Mouse (Mus musculus) erythroblast, embryonic 14.5 days (primary cell): Measurements from ENCODE around the gene R3hdm1.

Experiments used
- GATA1 ChIP-seq: IDR thresholded peaks from 2 replicates; pipeline ENCODE4 v1.6.1; 2012; ENCODE audit warnings: low read length, inconsistent platforms, mixed read lengths
- TAL1 ChIP-seq: IDR thresholded peaks from 3 replicates; pipeline ENCODE4 v1.6.1; 2012; ENCODE audit warnings: low read length, inconsistent platforms, mixed read lengths

DNA sequence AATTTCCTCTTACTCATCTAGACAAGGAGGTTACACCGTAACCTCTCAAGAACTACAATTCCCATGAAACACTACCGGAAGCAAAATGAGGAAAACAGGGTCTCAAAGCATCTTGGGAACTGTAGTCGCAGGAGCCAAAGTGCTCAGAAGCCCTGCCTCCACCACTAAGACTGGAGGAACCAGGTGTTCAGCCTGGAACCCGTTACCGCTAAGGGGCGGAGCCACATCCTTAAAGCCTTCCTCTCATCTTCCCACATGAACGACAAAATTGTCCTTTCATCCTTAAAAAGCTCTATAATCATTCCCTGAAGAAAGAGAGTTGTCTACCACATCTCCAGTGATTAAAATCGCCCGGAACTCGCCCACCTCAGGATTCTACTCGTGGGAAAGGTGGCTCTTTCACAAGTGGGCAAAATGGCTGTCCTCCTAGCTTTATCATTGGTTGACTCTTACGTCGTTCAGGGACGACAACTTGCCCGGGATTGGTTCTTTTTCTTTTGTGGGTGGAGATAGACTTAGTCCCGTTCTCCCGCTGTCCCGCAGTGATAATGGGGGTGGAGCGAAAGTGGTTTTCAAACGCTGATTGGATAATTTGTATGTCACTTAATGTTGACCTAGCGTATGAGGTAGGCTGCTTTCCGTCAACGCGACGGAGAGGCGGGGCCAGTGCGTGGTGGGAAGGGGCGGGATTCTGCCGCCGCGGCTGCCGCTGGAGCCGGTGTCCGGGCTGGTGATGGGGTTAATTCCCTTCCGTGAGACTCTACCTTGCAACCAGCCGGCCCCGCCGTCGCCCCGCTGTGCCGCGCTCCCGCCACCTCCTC lies at the start of gene R3hdm1, which contains the start of gene Zranb3:
- TF ChIP-seq TAL1, result no peak
- TF ChIP-seq GATA1, result peak; percentile 64
